Mouse (Mus musculus) lung, embryonic 15.5 days (tissue): ENCODE results near the gene Id3. TPM values are rescaled to one million over a fixed set of nuclear protein-coding genes. Genes with fewer than 3 reads are reported as not detected.

Experiments
- ATAC-seq: fragments of 200-750 bp; cut with Nextera tagmentation; 2 replicates; pipeline ENCODE4 v1.8.0; 2017; ENCODE audit warnings: moderate number of reproducible peaks, borderline replicate concordance; ENCODE audit not compliant: low FRiP score, low TSS enrichment; ENCODE audit errors: extremely low read depth
- H3K27ac ChIP-seq: fragments of 300-500 bp; sonication (generic); 2 replicates; pipeline ENCODE4 v1.5.1; 2015; ENCODE audit warnings: moderate library complexity, mild to moderate bottlenecking, inconsistent platforms
- H3K27me3 ChIP-seq: fragments of 300-500 bp; sonication (generic); 2 replicates; pipeline ENCODE4 v1.6.1; 2015; ENCODE audit warnings: inconsistent platforms
- H3K36me3 ChIP-seq: fragments of 300-500 bp; sonication (generic); 2 replicates; pipeline ENCODE4 v1.6.1; 2015; ENCODE audit warnings: inconsistent platforms
- H3K4me1 ChIP-seq: fragments of 300-500 bp; sonication (generic); 2 replicates; pipeline ENCODE4 v1.6.1; 2015; ENCODE audit warnings: inconsistent platforms
- H3K4me2 ChIP-seq: fragments of 300-500 bp; sonication (generic); 2 replicates; pipeline ENCODE4 v1.6.1; 2015; ENCODE audit warnings: inconsistent platforms, mild to moderate bottlenecking, moderate library complexity
- H3K4me3 ChIP-seq: fragments of 300-500 bp; sonication (generic); 2 replicates; pipeline ENCODE4 v1.5.1; 2015; ENCODE audit warnings: mild to moderate bottlenecking, inconsistent platforms
- H3K9ac ChIP-seq: fragments of 300-500 bp; sonication (generic); 2 replicates; pipeline ENCODE4 v1.6.1; 2015; ENCODE audit warnings: inconsistent platforms
- H3K9me3 ChIP-seq: fragments of 300-500 bp; sonication (generic); 2 replicates; pipeline ENCODE4 v1.6.1; 2016; ENCODE audit warnings: inconsistent platforms
- WGBS: fragments of 180-500 bp; shearing (Covaris S2); methylation state at CpG from one replicate; pipeline ENCODE4 v1.1.7; 2015; 5-methylcytosine and 5-hydroxymethylcytosine counted together
- polyA plus RNA-seq: library from polyadenylated mRNA; unstranded; fragments of >200 nt; fragmentation: Nextera tagmentation; extraction: Ambion mirVana; gene quantifications from 2 replicates; pipeline ENCODE4 v1.2.1, GENCODE M21; 2015

Gene Id3
- polyA plus RNA-seq, 1 experiment from 2014 or later, result 529 TPM

- H3K4me3 ChIP-seq, result no peak overlapping the region
- ATAC-seq, result no peak
- no peaks in the 10 kb centered on the region for H3K36me3 ChIP-seq
- H3K27me3 ChIP-seq, result no peaks in the 10 kb centered on the region
- H3K27ac ChIP-seq, result no peak overlapping the region
- no peaks in the 10 kb centered on the region for H3K9me3 ChIP-seq
- H3K4me1 ChIP-seq, result peaks cover 5% of the 10 kb centered on the region
- WGBS, result 58% methylated on average over 10 of the region's 10 CpGs
- H3K9ac ChIP-seq, result no peak overlapping the region
- H3K4me2 ChIP-seq, result no peak overlapping the region
Observed at GRCm38 (mm10) chr4:136109941-136110900, 33.1 kb upstream of the Id3 start.

GRCm38 (mm10) chr4:136112344-136112743 lies 31.0 kb upstream of the Id3 start:
- no peak overlapping the region for H3K9ac ChIP-seq
- ATAC-seq, result no peak
- no peak overlapping the region for H3K4me3 ChIP-seq
- no peaks in the 10 kb centered on the region for H3K9me3 ChIP-seq
- H3K4me2 ChIP-seq, result no peak overlapping the region
- 46% methylated on average over 5 of the region's 5 CpGs for WGBS
- H3K27me3 ChIP-seq, result no peaks in the 10 kb centered on the region
- H3K27ac ChIP-seq, result no peak overlapping the region
- peaks cover 8% of the 10 kb centered on the region; the same call in 1 of the 2 replicates for H3K4me1 ChIP-seq
- no peaks in the 10 kb centered on the region for H3K36me3 ChIP-seq

- ATAC-seq, result no peak
- no peaks in the 10 kb centered on the region for H3K9me3 ChIP-seq
- H3K4me3 ChIP-seq, result no peak overlapping the region
- no peak overlapping the region for H3K9ac ChIP-seq
- H3K27ac ChIP-seq, result no peak overlapping the region
- H3K4me2 ChIP-seq, result no peak overlapping the region
- no peaks in the 10 kb centered on the region for H3K27me3 ChIP-seq
- no peaks in the 10 kb centered on the region for H3K36me3 ChIP-seq
- WGBS, result 70% methylated on average over 5 of the region's 5 CpGs
- H3K4me1 ChIP-seq, result peaks cover 8% of the 10 kb centered on the region; the same call in 1 of the 2 replicates
Observed at GRCm38 (mm10) chr4:136114747-136115146, 28.6 kb upstream of the Id3 start.

GRCm38 (mm10) chr4:136117022-136117421 lies 26.3 kb upstream of the Id3 start:
- peaks cover 16% of the 10 kb centered on the region; the same call in 1 of the 2 replicates for H3K4me1 ChIP-seq
- no peaks in the 10 kb centered on the region for H3K27me3 ChIP-seq
- H3K9me3 ChIP-seq, result no peaks in the 10 kb centered on the region
- 21% methylated on average over 13 of the region's 13 CpGs for WGBS
- H3K4me2 ChIP-seq, result peak overlapping the region; percentile 28
- no peak overlapping the region for H3K9ac ChIP-seq
- peak; percentile 53; the same call in 1 of the 2 replicates for ATAC-seq
- H3K4me3 ChIP-seq, result no peak overlapping the region
- no peak overlapping the region for H3K27ac ChIP-seq
- no peaks in the 10 kb centered on the region for H3K36me3 ChIP-seq

- no peak overlapping the region for H3K27ac ChIP-seq
- H3K9me3 ChIP-seq, result no peaks in the 10 kb centered on the region
- H3K4me3 ChIP-seq, result no peak overlapping the region
- WGBS, result 16% methylated on average over 16 of the region's 16 CpGs
- ATAC-seq, result no peak
- H3K4me1 ChIP-seq, result peaks cover 21% of the 10 kb centered on the region; the same call in 1 of the 2 replicates
- no peak overlapping the region for H3K9ac ChIP-seq
- H3K4me2 ChIP-seq, result no peak overlapping the region
- H3K36me3 ChIP-seq, result no peaks in the 10 kb centered on the region
- no peaks in the 10 kb centered on the region for H3K27me3 ChIP-seq
Observed at GRCm38 (mm10) chr4:136120041-136120440, 23.3 kb upstream of the Id3 start.

GRCm38 (mm10) chr4:136121158-136121557 lies 22.1 kb upstream of the Id3 start:
- Histone ChIP-seq H3K9me3 (no peaks in the 10 kb centered on the region), H3K27me3 (no peaks in the 10 kb centered on the region), H3K4me1 (peaks cover 21% of the 10 kb centered on the region; the same call in 1 of the 2 replicates), H3K4me3 (no peak overlapping the region), H3K36me3 (no peaks in the 10 kb centered on the region), H3K9ac (no peak overlapping the region), H3K27ac (no peak overlapping the region), H3K4me2 (no peak overlapping the region)
- WGBS, result 86% methylated on average over 3 of the region's 3 CpGs
- ATAC-seq, result no peak

- 81% methylated on average over 7 of the region's 7 CpGs for WGBS
- Histone ChIP-seq H3K9me3 (no peaks in the 10 kb centered on the region), H3K9ac (no peak overlapping the region), H3K4me2 (no peak overlapping the region), H3K36me3 (no peaks in the 10 kb centered on the region), H3K27me3 (no peaks in the 10 kb centered on the region), H3K4me1 (peaks cover 17% of the 10 kb centered on the region; the same call in 1 of the 2 replicates), H3K4me3 (no peak overlapping the region), H3K27ac (no peak overlapping the region)
- no peak for ATAC-seq
Observed at GRCm38 (mm10) chr4:136121844-136122468, 21.3 kb upstream of the Id3 start.

- ATAC-seq, result no peak
- Histone ChIP-seq H3K36me3 (no peaks in the 10 kb centered on the region), H3K4me1 (0 out of 2 replicates have a peak, but pooled peaks cover 13% of the 10 kb centered on the region), H3K27me3 (no peaks in the 10 kb centered on the region), H3K4me3 (no peak overlapping the region), H3K9ac (no peak overlapping the region), H3K27ac (no peak overlapping the region; the same call in 1 of the 2 replicates), H3K9me3 (no peaks in the 10 kb centered on the region), H3K4me2 (no peak overlapping the region)
- 42% methylated on average over 8 of the region's 8 CpGs for WGBS
Observed at GRCm38 (mm10) chr4:136123111-136123791, 20.0 kb upstream of the Id3 start.

- no peaks in the 10 kb centered on the region for H3K9me3 ChIP-seq
- H3K4me3 ChIP-seq, result no peak overlapping the region
- 82% methylated on average over 3 of the region's 3 CpGs for WGBS
- 0 out of 2 replicates have a peak, but pooled peaks cover 13% of the 10 kb centered on the region for H3K4me1 ChIP-seq
- no peak overlapping the region for H3K9ac ChIP-seq
- H3K4me2 ChIP-seq, result no peak overlapping the region
- H3K36me3 ChIP-seq, result no peaks in the 10 kb centered on the region
- no peak for ATAC-seq
- no peaks in the 10 kb centered on the region for H3K27me3 ChIP-seq
- no peak overlapping the region for H3K27ac ChIP-seq
Observed at GRCm38 (mm10) chr4:136123792-136124161, 19.5 kb upstream of the Id3 start.

GRCm38 (mm10) chr4:136124581-136124980 lies 18.7 kb upstream of the Id3 start:
- 0 out of 2 replicates have a peak, but pooled peaks cover 13% of the 10 kb centered on the region for H3K4me1 ChIP-seq
- no peak overlapping the region for H3K27ac ChIP-seq
- H3K4me2 ChIP-seq, result no peak overlapping the region
- no peaks in the 10 kb centered on the region for H3K27me3 ChIP-seq
- ATAC-seq, result no peak
- H3K9ac ChIP-seq, result no peak overlapping the region
- no peak overlapping the region for H3K4me3 ChIP-seq
- no peaks in the 10 kb centered on the region for H3K36me3 ChIP-seq
- 93% methylated on average over 4 of the region's 4 CpGs for WGBS
- H3K9me3 ChIP-seq, result no peaks in the 10 kb centered on the region

GRCm38 (mm10) chr4:136125458-136125857 lies 17.8 kb upstream of the Id3 start:
- H3K9me3 ChIP-seq, result no peaks in the 10 kb centered on the region
- H3K9ac ChIP-seq, result no peak overlapping the region
- WGBS, result 75% methylated on average over 11 of the region's 11 CpGs
- no peak overlapping the region for H3K27ac ChIP-seq
- H3K4me2 ChIP-seq, result no peak overlapping the region
- H3K4me3 ChIP-seq, result no peak overlapping the region
- ATAC-seq, result no peak
- no peaks in the 10 kb centered on the region for H3K36me3 ChIP-seq
- H3K4me1 ChIP-seq, result 0 out of 2 replicates have a peak, but pooled peaks cover 6% of the 10 kb centered on the region
- H3K27me3 ChIP-seq, result no peaks in the 10 kb centered on the region
